Mouse (Mus musculus): Measurements from ENCODE around the gene Wnt9a. TPM values are rescaled to one million over a fixed set of nuclear protein-coding genes. Genes with fewer than 3 reads are reported as not detected.
"Not testable (repeated sequence)": the region's sequence is repeated elsewhere in the genome, so short reads cannot be mapped to it uniquely, and the experiment has no call there.

Gene Wnt9a
- polyA plus RNA-seq, 1 experiment from 2014 or later: 3.9 TPM

- peak; percentile 94 for ATAC-seq (ENCODE audit: low read depth)
- no peak overlapping the region for H3K4me2 ChIP-seq (ENCODE audit: low read depth, low read length)
- H3K4me1 ChIP-seq (replicated peaks; ENCODE audit: control insufficient read depth, insufficient read depth, low read length): peaks cover 13% of the 10 kb centered on the region
- H3K9ac ChIP-seq (ENCODE audit: low read length): peak overlapping the region; percentile 23; the same call in 1 of the 2 replicates
- no peak overlapping the region for H3K4me3 ChIP-seq (ENCODE audit: low read length)
- no peaks in the 10 kb centered on the region for H3K36me3 ChIP-seq (ENCODE audit: control insufficient read depth, insufficient read depth, low read length)
- 29% methylated on average over 3 of the region's 3 CpGs for WGBS
- no peaks in the 10 kb centered on the region for H3K9me3 ChIP-seq (ENCODE audit: control insufficient read depth, low read length)
- no peaks in the 10 kb centered on the region for H3K27me3 ChIP-seq (ENCODE audit: control insufficient read depth, insufficient read depth, low read depth, low read length)
- peak overlapping the region; percentile 90 for H3K27ac ChIP-seq (ENCODE audit: low read length)
Measured at GRCm38 (mm10) chr11:59364417-59364816, 57.7 kb downstream of the Wnt9a start.

- WGBS: 55% methylated on average over 3 of the region's 3 CpGs
- Histone ChIP-seq H3K4me3 (ENCODE audit: low read length) (no peak overlapping the region), H3K36me3 (ENCODE audit: control insufficient read depth, insufficient read depth, low read length) (no peaks in the 10 kb centered on the region), H3K27ac (ENCODE audit: low read length) (no peak overlapping the region), H3K9ac (ENCODE audit: low read length) (no peak overlapping the region), H3K4me2 (ENCODE audit: low read depth, low read length) (no peak overlapping the region), H3K4me1 (replicated peaks; ENCODE audit: control insufficient read depth, insufficient read depth, low read length) (peaks cover 13% of the 10 kb centered on the region), H3K27me3 (ENCODE audit: control insufficient read depth, insufficient read depth, low read depth, low read length) (no peaks in the 10 kb centered on the region), H3K9me3 (ENCODE audit: control insufficient read depth, low read length) (no peaks in the 10 kb centered on the region)
- ATAC-seq (ENCODE audit: low read depth): no peak
Measured at GRCm38 (mm10) chr11:59366031-59366430, 59.3 kb downstream of the Wnt9a start.

GRCm38 (mm10) chr11:59366633-59367032 is 59.9 kb downstream of the Wnt9a start:
- no peak overlapping the region for H3K27ac ChIP-seq (ENCODE audit: low read length)
- 33% methylated on average over 3 of the region's 3 CpGs for WGBS
- H3K9me3 ChIP-seq (ENCODE audit: control insufficient read depth, low read length): no peaks in the 10 kb centered on the region
- peaks cover 13% of the 10 kb centered on the region for H3K4me1 ChIP-seq (replicated peaks; ENCODE audit: control insufficient read depth, insufficient read depth, low read length)
- no peaks in the 10 kb centered on the region for H3K36me3 ChIP-seq (ENCODE audit: control insufficient read depth, insufficient read depth, low read length)
- no peak overlapping the region for H3K9ac ChIP-seq (ENCODE audit: low read length)
- H3K4me3 ChIP-seq (ENCODE audit: low read length): no peak overlapping the region
- H3K27me3 ChIP-seq (ENCODE audit: control insufficient read depth, insufficient read depth, low read depth, low read length): no peaks in the 10 kb centered on the region
- H3K4me2 ChIP-seq (ENCODE audit: low read depth, low read length): no peak overlapping the region
- no peak for ATAC-seq (ENCODE audit: low read depth)

GRCm38 (mm10) chr11:59367955-59368354 is 61.2 kb downstream of the Wnt9a start:
- H3K4me1 ChIP-seq (replicated peaks; ENCODE audit: control insufficient read depth, insufficient read depth, low read length): peaks cover 13% of the 10 kb centered on the region
- H3K36me3 ChIP-seq (ENCODE audit: control insufficient read depth, insufficient read depth, low read length); ATAC-seq (ENCODE audit: low read depth); H3K27ac ChIP-seq (ENCODE audit: low read length); H3K9ac ChIP-seq (ENCODE audit: low read length); H3K27me3 ChIP-seq (ENCODE audit: control insufficient read depth, insufficient read depth, low read depth, low read length); H3K9me3 ChIP-seq (ENCODE audit: control insufficient read depth, low read length); H3K4me2 ChIP-seq (ENCODE audit: low read depth, low read length); H3K4me3 ChIP-seq (ENCODE audit: low read length): not testable (repeated sequence)
- 79% methylated on average over 4 of the region's 4 CpGs for WGBS

GRCm38 (mm10) chr11:59369848-59370247 is 63.1 kb downstream of the Wnt9a start:
- H3K9me3 ChIP-seq (ENCODE audit: control insufficient read depth, low read length): no peaks in the 10 kb centered on the region
- no peaks in the 10 kb centered on the region for H3K36me3 ChIP-seq (ENCODE audit: control insufficient read depth, insufficient read depth, low read length)
- H3K4me2 ChIP-seq (ENCODE audit: low read depth, low read length): no peak overlapping the region
- H3K9ac ChIP-seq (ENCODE audit: low read length): no peak overlapping the region
- ATAC-seq (ENCODE audit: low read depth): no peak
- peaks cover 6% of the 10 kb centered on the region; the same call in 1 of the 2 replicates for H3K4me1 ChIP-seq (replicated peaks; ENCODE audit: control insufficient read depth, insufficient read depth, low read length)
- 66% methylated on average over 11 of the region's 11 CpGs for WGBS
- H3K27me3 ChIP-seq (ENCODE audit: control insufficient read depth, insufficient read depth, low read depth, low read length): no peaks in the 10 kb centered on the region
- H3K4me3 ChIP-seq (ENCODE audit: low read length): no peak overlapping the region
- H3K27ac ChIP-seq (ENCODE audit: low read length): no peak overlapping the region

- Histone ChIP-seq H3K9ac (ENCODE audit: low read length) (no peak within 1 kb of the TSS), H3K4me2 (ENCODE audit: low read depth, low read length) (no peak within 1 kb of the TSS), H3K36me3 (ENCODE audit: control insufficient read depth, insufficient read depth, low read length) (no peaks in the 10 kb centered on the region), H3K27me3 (ENCODE audit: control insufficient read depth, insufficient read depth, low read depth, low read length) (no peaks in the 10 kb centered on the region), H3K27ac (ENCODE audit: low read length) (no peak within 1 kb of the TSS), H3K4me3 (ENCODE audit: low read length) (no peak within 1 kb of the TSS), H3K4me1 (replicated peaks; ENCODE audit: control insufficient read depth, insufficient read depth, low read length) (no peaks in the 10 kb centered on the region), H3K9me3 (ENCODE audit: control insufficient read depth, low read length) (no peaks in the 10 kb centered on the region)
- 76% methylated on average over 16 of the region's 16 CpGs for WGBS
- no peak for ATAC-seq (ENCODE audit: low read depth)
Measured at GRCm38 (mm10) chr11:59375475-59375874, 68.7 kb downstream of the Wnt9a start, which contains the start of gene Prss38. Gene Prss38 (minus strand): TSS chr11:59375657.

- no peaks in the 10 kb centered on the region for H3K27me3 ChIP-seq (ENCODE audit: control insufficient read depth, insufficient read depth, low read depth, low read length)
- no peak overlapping the region for H3K4me2 ChIP-seq (ENCODE audit: low read depth, low read length)
- H3K4me3 ChIP-seq (ENCODE audit: low read length): no peak overlapping the region
- H3K4me1 ChIP-seq (replicated peaks; ENCODE audit: control insufficient read depth, insufficient read depth, low read length): no peaks in the 10 kb centered on the region
- no peak overlapping the region for H3K9ac ChIP-seq (ENCODE audit: low read length)
- ATAC-seq (ENCODE audit: low read depth): no peak
- no peaks in the 10 kb centered on the region for H3K9me3 ChIP-seq (ENCODE audit: control insufficient read depth, low read length)
- WGBS: 75% methylated on average over 3 of the region's 3 CpGs
- no peaks in the 10 kb centered on the region for H3K36me3 ChIP-seq (ENCODE audit: control insufficient read depth, insufficient read depth, low read length)
- H3K27ac ChIP-seq (ENCODE audit: low read length): no peak overlapping the region
Measured at GRCm38 (mm10) chr11:59377999-59378398, 71.3 kb downstream of the Wnt9a start.

- Histone ChIP-seq H3K4me3 (ENCODE audit: low read length) (no peak overlapping the region), H3K4me1 (replicated peaks; ENCODE audit: control insufficient read depth, insufficient read depth, low read length) (peaks cover 3% of the 10 kb centered on the region), H3K27ac (ENCODE audit: low read length) (no peak overlapping the region), H3K4me2 (ENCODE audit: low read depth, low read length) (no peak overlapping the region), H3K27me3 (ENCODE audit: control insufficient read depth, insufficient read depth, low read depth, low read length) (no peaks in the 10 kb centered on the region), H3K36me3 (ENCODE audit: control insufficient read depth, insufficient read depth, low read length) (no peaks in the 10 kb centered on the region), H3K9ac (ENCODE audit: low read length) (no peak overlapping the region), H3K9me3 (ENCODE audit: control insufficient read depth, low read length) (no peaks in the 10 kb centered on the region)
- no peak for ATAC-seq (ENCODE audit: low read depth)
Measured at GRCm38 (mm10) chr11:59379547-59379946, 72.8 kb downstream of the Wnt9a start.

Measured in lung, embryonic 16.5 days (tissue).